Mouse (Mus musculus): ENCODE measurements around the gene Bag2. TPM values are rescaled to one million over a fixed set of nuclear protein-coding genes. Genes with fewer than 3 reads are reported as not detected.
A peak's percentile ranks its signal among the peaks of the same experiment; 100 is the strongest.

Bag2 gene
- polyA plus RNA-seq, 1 experiment from 2014 or later = 18.5 TPM

GRCm38 (mm10) chr1:33717636-33718035 is 40.0 kb downstream of the Bag2 start:
- WGBS = 93% methylated on average over 1 of the region's 1 CpGs
- peaks cover 9% of the 10 kb centered on the region for H3K36me3 ChIP-seq
- H3K4me3 ChIP-seq (replicated peaks) = no peak overlapping the region
- H3K27ac ChIP-seq = no peak overlapping the region
- no peaks in the 10 kb centered on the region for H3K9me3 ChIP-seq
- ATAC-seq = no peak
- no peak overlapping the region for H3K9ac ChIP-seq (replicated peaks)
- H3K4me2 ChIP-seq (replicated peaks) = no peak overlapping the region
- H3K4me1 ChIP-seq (replicated peaks) = peaks cover 18% of the 10 kb centered on the region
- 0 out of 2 replicates have a peak, but pooled peaks cover 4% of the 10 kb centered on the region for H3K27me3 ChIP-seq

DNA sequence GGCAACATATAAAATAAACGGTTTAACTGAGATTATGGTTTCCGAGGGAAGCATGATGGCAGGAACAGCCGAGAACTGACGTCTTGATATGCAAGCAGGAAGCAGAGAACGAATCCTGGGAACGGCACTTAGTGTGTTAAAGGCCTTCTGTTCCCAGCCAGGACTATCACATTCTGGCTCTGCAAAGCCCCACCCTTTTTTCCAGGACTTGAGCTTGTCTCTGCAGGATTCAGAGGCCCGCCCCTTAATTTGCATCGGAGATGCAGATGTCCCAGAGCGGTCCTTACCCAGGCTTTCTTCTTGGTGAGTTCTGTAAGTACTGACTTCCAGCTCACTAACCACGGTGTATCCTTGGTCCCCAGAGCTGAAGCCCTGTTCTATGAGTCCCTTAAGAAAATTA is 42.8 kb downstream of the Bag2 start:
- 0 out of 2 replicates have a peak, but pooled peaks cover 4% of the 10 kb centered on the region for H3K27me3 ChIP-seq
- H3K4me1 ChIP-seq (replicated peaks) = peaks cover 4% of the 10 kb centered on the region
- no peak overlapping the region for H3K9ac ChIP-seq (replicated peaks)
- H3K4me3 ChIP-seq (replicated peaks) = no peak overlapping the region
- H3K4me2 ChIP-seq (replicated peaks) = peak overlapping the region; percentile 25
- H3K36me3 ChIP-seq = no peaks in the 10 kb centered on the region
- no peak for ATAC-seq
- H3K27ac ChIP-seq = no peak overlapping the region
- H3K9me3 ChIP-seq = no peaks in the 10 kb centered on the region
- 5% methylated on average over 10 of the region's 10 CpGs for WGBS

DNA sequence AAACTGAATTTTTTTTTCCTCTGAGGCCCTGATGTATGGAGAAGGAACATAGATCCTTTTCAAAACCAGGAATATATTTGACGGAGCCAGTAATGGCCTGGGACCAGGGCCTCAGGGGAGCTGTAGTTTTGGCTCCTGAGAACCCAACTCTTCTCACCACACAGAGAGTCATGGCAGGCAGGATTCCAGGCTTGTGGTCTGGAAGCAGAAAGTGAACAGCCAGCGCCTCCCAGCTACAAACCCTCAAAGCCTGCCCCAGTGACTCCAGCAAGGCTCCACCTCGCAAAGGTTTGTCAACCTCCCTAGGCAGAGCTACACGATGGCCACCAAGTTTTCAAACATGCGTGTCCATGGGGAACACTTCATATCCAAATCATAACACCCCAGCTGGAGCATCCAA is 45.6 kb downstream of the Bag2 start:
- Histone ChIP-seq H3K4me2 (replicated peaks) (no peak overlapping the region), H3K9me3 (no peaks in the 10 kb centered on the region), H3K36me3 (no peaks in the 10 kb centered on the region), H3K27ac (no peak overlapping the region), H3K27me3 (0 out of 2 replicates have a peak, but pooled peaks cover 4% of the 10 kb centered on the region), H3K4me1 (replicated peaks) (peaks cover 4% of the 10 kb centered on the region), H3K9ac (replicated peaks) (no peak overlapping the region), H3K4me3 (replicated peaks) (no peak overlapping the region)
- ATAC-seq = no peak
- 92% methylated on average over 5 of the region's 5 CpGs for WGBS

GRCm38 (mm10) chr1:33709615-33710014 is 48.0 kb downstream of the Bag2 start:
- H3K9ac ChIP-seq (replicated peaks) = no peak overlapping the region
- H3K4me2 ChIP-seq (replicated peaks) = no peak overlapping the region
- 0 out of 2 replicates have a peak, but pooled peaks cover 4% of the 10 kb centered on the region for H3K27me3 ChIP-seq
- H3K4me1 ChIP-seq (replicated peaks) = no peaks in the 10 kb centered on the region
- no peaks in the 10 kb centered on the region for H3K9me3 ChIP-seq
- no peak overlapping the region for H3K4me3 ChIP-seq (replicated peaks)
- ATAC-seq = no peak
- WGBS = 84% methylated on average over 2 of the region's 2 CpGs
- no peak overlapping the region for H3K27ac ChIP-seq
- no peaks in the 10 kb centered on the region for H3K36me3 ChIP-seq

GRCm38 (mm10) chr1:33701244-33701643 is 56.4 kb downstream of the Bag2 start:
- Histone ChIP-seq H3K4me3 (replicated peaks) (no peak overlapping the region), H3K4me2 (replicated peaks) (no peak overlapping the region), H3K4me1 (replicated peaks) (no peaks in the 10 kb centered on the region), H3K36me3 (no peaks in the 10 kb centered on the region), H3K9ac (replicated peaks) (no peak overlapping the region), H3K9me3 (no peaks in the 10 kb centered on the region), H3K27ac (no peak overlapping the region), H3K27me3 (no peaks in the 10 kb centered on the region)
- 85% methylated on average over 3 of the region's 3 CpGs for WGBS
- ATAC-seq = no peak

DNA sequence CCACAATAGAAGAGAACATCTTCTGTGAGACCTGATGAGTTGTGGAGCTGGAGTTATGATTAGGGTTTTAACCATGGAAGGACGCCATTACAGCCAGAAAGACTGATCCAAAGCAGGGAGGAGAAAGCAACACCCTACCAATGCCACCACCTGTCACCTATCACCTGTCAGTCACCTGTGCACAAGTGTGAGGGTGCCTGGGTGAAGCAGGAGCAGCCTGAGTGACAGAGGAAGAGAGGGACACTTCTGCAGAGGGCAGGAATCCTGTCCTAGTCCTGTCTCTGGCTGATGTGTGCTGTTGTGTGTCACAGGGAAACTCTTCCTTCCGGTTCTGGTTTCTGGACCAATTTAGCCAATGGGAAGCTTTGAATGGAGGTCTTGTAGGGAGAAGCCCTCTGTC is 61.6 kb downstream of the Bag2 start:
- ATAC-seq = no peak
- 91% methylated on average over 2 of the region's 2 CpGs for WGBS
- H3K27ac ChIP-seq = no peak overlapping the region
- H3K4me1 ChIP-seq (replicated peaks) = no peaks in the 10 kb centered on the region
- H3K36me3 ChIP-seq = no peaks in the 10 kb centered on the region
- H3K4me3 ChIP-seq (replicated peaks) = no peak overlapping the region
- no peak overlapping the region for H3K9ac ChIP-seq (replicated peaks)
- H3K9me3 ChIP-seq = no peaks in the 10 kb centered on the region
- H3K4me2 ChIP-seq (replicated peaks) = no peak overlapping the region
- H3K27me3 ChIP-seq = no peaks in the 10 kb centered on the region

Other genes starting within 250 kb of the Bag2 start
- 27.7 and 29.9 TPM in 2 replicates for gene Prim2, start 88.0 kb downstream of the Bag2 start, polyA plus RNA-seq (2015; fragmentation: Nextera tagmentation; extraction: Ambion mirVana)
- 27.3 and 29.9 TPM in 2 replicates for gene Rab23, start 37.9 kb downstream of the Bag2 start, polyA plus RNA-seq (2015; fragmentation: Nextera tagmentation; extraction: Ambion mirVana)
- gene Zfp451, start 56.8 kb upstream of the Bag2 start, polyA plus RNA-seq (2015; fragmentation: Nextera tagmentation; extraction: Ambion mirVana) = 46.8 and 47.4 TPM in 2 replicates
- 12.2 and 12.8 TPM in 2 replicates for gene Bend6, start 150.0 kb upstream of the Bag2 start, polyA plus RNA-seq (2015; fragmentation: Nextera tagmentation; extraction: Ambion mirVana)
- gene Dst, start 150.4 kb upstream of the Bag2 start, polyA plus RNA-seq (2015; fragmentation: Nextera tagmentation; extraction: Ambion mirVana) = 35.2 and 38.3 TPM in 2 replicates